Mouse (Mus musculus): Measurements from ENCODE around the gene Pitpnc1.

Gene Pitpnc1

DNA sequence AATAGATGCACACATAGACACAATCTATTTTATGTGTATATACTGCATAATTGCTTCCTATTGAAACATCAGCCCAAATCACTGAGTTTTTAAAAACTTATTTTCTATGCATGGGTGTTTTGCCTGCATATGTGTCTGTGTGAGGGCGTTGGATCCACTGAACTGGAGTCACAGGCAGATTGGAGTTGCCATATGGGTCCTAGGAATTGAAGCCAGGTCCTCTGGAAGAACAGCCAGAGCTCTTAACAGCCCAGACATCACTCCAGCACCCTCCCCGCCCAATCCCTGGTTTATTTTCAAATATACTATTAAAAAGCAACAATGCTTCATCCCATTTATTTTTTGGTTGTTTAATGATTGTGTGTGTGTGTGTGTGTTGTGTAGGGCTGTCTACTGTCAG, 139.1 kb downstream of the Pitpnc1 start:
- DNase-seq (ENCODE audit: low spot score in 2 of 2) = no peak

DNA sequence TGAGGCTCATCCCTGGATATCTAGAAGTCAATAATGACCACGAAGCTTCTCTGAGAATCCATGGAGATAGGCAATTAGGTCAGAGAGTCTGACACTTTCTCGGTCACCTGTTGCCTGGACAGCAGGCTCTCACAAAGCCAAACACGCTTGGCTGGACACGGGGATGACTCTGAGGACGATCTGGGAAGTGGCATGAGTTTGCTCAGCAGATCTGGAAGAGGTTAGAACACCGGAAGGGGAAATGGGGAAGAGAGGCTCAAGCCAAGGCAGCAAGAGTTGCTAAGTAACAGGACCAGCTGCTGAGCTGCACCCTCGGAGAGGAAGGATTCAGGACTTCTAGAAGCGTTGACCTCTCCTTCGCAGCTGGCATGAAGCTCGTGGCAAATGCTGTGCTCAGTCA, 143.2 kb downstream of the Pitpnc1 start:
- DNase-seq (ENCODE audit: low spot score in 2 of 2) = no peak

DNA sequence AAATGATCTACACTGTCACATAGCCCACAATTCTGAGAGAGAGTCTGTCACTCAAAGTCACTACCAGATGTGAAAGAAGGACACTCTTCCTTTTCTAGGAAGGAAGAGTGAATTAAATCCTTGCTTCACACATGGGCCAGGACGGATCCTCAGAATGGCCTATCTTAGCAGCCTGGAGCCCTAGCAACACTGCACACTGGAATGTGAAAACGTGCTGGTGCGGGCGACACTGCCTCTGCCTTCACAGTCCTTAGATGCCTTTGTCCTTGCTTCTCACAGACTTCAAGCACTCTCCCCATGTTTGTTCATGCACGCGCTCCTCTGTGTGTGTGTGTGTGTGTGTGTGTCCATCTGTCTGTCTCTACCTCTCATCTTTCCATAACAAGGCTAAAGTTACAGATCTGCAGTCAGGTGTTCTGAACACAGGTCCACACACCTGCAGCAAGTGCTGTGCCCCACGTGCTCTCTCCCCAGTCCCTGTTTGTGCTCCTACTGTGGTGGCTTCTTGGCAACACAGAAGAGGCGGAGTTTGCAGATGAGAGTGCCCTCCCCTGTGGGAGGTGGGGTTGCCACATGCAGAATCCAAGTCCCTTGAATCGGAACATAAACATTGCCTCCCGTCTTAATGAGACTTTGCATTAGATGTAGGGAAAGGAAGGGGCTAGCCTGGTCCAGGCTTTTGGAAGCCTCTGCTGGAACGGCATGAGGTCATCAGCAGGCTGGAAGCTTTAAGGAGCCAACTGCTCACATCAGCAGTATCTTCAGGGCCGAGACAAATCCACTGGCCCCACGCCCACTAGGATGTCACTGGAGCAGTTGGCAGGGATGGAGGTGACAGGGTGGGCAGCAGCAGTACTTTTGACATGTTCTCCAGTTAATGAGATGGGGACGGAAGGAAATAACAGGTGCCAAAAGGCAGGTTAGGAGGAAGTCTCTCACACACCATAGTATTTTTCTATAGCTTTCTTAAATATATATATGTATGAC, 144.5 kb downstream of the Pitpnc1 start:
- no peak for DNase-seq (ENCODE audit: low spot score in 2 of 2)

DNA sequence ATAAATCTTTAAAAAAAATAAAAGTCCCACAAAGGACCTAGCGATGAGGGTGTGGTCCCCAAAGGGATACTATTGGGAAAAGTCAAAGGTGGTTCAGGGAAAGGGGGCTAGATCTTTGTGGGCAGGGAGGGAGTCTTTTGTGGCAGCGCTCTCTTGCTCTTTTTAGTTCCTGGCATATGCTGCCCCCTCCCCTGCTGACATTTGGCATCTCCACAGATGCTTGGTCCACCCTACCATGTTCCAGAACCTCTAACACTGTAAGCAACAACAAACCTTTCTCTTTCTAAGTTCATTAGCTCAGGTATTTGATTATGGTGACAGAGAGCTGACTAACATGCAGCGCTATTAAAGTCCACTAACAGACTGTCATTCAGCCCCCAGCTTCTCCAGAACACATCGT, 145.3 kb downstream of the Pitpnc1 start:
- no peak for DNase-seq (ENCODE audit: low spot score in 2 of 2)

DNA sequence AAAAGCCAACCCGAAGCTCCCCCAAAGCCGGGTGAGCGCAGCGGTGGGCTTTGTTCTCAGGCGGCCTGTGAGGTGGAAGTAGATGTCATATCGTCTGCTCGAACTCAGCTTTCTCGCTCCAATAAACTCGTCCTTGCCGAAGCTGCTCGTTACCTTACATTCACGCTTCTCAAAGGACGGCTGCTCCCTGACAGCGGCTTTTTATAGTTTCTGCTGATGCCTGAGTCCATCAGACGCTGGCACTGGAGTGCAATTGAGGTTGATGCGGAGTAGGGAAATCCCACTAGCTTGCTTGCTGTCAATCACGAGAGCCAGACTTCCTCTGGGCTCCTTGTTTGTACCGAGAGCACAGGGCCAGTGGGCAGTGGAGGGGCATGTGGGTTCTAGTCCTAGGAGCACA, 147.3 kb downstream of the Pitpnc1 start:
- no peak for DNase-seq (ENCODE audit: low spot score in 2 of 2)

DNA sequence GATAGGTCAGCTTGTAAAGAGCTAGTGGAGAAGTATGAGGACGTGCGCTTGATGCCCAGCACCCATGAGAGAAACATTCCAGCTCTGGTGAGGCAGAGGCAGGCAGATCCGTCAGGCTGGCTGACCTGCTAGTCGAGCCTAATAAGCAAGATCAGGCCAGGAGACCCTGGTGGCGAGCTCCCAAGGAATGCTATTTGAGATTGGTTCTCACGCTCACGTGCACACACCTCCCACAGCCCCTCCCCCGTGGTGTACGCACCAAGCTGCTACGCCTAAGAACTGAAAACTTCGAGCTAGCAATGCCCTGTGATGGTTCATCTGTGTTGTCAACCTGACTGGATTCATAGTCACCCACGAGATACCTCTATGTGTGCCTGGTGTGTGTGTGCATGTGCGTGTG, 148.3 kb downstream of the Pitpnc1 start:
- no peak for DNase-seq (ENCODE audit: low spot score in 2 of 2)

DNA sequence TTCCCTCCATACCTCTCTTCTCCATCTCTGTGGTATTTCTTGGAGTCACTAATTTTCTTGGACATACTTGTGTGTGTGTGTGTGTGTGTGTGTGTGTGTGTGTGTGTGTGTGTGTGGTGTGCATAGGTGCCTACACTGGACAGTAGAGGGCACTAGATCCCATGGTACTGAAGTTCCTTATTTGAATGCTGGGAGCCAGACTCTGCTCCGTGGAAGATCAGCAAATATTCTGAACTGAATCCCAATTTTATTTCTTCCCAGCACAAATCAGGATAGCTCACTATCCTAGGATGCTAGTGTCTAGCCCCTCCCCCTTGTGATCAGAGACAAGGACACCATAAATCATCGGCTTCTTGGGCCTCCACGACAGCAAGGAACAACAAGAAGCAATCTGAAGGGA, 148.7 kb downstream of the Pitpnc1 start:
- DNase-seq (ENCODE audit: low spot score in 2 of 2) = no peak

DNA sequence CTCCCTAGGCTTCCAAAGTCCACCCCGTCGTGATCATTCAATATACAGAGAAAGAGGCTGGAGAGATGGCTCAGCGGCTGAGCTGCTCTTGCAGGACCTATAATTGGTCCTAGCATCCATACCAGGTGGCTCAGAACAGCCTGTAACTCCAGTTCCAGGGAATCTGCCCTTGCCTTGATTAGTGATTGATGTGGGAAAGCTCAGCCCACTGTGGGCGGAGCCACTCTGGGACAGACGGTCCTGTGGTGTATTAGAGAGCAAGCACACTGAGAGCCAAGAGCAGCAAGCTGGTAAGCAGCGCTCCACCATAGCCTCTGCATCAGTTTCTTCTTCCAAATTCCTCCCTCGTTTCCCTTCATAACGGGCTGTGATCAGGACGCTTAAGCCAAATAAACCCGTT, 150.6 kb downstream of the Pitpnc1 start:
- no peak for DNase-seq (ENCODE audit: low spot score in 2 of 2)

DNA sequence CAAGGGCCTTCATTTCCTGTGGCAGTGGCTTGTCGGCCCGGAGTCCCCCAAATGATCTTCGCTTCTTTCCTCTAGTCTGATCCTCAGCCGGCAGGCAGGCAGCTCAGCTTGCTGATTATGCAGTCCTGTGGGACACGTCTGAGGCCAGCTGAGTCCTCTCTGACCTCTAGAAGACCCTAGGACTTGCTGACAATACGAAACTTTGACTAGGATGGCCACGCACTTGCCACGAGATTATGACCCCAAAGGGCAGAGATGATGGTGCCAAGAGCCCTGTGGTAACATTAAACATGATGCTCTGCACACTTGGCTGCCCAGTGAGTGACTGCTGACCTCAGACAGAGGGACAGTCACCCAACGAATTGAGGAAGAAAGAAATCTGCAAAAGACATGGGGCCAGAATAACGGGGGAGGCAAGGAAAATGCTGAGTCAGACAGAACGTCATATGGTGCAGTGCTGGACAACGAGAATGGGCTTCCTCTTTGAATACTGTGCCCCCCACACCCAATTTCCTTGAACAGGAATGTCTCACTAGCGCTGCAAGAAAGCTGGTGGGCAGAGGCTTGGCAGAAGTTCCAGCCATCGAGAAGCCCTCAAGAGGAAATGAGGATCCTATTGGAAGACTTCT, 152.7 kb downstream of the Pitpnc1 start:
- no peak for DNase-seq (ENCODE audit: low spot score in 2 of 2)

DNA sequence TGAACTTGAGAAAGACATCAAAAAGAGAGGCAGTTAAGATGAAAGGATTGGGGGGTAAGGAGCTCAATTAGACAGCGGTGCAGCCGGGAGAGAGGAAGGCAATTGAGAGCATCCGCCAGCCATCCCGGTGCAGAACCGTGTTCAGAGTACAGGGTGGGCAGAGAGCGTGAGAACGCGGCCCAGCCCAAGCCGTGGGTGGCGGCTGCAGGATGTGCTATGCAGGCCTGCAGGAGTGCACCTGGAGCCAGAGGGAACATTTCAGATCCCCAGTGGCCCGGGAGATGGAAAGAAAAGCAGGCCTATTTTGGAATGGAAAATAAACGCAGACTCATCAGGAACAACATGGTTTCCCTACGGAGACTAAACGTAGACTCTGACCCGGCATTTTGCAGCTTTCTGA, 155.0 kb downstream of the Pitpnc1 start:
- DNase-seq (ENCODE audit: low spot score in 2 of 2) = no peak

DNA sequence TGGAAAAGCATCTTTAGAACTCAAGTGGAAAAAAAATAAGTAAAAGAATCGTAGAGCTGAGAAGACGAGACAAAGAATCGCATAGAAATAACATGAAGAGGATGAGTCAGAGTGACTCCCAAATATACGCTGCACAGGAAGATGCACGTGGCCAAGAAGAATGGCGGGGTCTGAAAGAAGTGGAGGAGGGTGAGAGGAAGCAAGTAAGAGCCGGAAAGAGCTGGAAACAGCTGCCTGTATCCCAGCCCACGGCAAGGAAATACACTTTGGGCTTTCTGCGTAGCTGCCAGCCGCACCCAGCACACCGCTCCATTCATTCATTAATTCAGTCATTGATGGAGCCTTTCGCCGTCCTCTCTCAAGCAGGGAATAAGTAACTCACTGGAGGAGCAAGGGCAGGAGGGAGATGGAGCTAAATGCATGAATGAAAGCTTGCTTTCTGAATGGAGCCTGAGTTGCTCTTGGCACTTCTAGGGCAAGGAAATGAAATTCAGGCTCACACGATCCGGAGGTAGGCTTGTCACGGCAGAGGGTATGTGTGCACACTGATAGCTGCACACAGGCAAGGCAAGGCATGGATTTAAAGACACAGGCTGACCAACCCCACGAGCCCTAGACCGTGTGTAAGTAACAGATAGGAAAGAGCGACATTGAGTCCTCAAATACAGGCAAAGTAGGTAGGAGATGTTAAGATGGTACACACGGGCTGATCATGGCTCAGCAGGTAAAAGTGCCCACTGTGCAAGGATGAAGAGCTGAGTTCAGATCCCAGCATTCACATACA, 160.0 kb downstream of the Pitpnc1 start:
- DNase-seq (ENCODE audit: low spot score in 2 of 2) = no peak

DNA sequence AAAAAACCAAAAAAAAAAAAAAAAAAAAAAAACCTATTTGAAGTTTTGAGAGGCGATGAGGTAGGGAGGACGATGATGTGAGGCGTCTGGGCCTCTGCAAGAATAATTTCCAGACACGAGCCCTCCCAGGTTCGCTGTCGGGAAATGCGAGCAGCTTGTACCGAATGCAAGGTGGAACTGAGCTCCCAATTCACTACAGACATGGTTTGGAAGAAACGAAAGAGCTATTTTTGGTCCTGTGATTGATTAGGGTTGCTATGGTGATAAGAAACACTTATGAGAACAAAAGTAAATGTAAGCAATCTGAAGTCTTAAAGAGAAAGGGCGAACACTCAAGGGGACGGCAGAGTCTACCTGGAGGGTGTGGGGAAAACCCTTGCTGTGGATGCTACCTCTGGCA, 164.3 kb downstream of the Pitpnc1 start:
- no peak for DNase-seq (ENCODE audit: low spot score in 2 of 2)

DNA sequence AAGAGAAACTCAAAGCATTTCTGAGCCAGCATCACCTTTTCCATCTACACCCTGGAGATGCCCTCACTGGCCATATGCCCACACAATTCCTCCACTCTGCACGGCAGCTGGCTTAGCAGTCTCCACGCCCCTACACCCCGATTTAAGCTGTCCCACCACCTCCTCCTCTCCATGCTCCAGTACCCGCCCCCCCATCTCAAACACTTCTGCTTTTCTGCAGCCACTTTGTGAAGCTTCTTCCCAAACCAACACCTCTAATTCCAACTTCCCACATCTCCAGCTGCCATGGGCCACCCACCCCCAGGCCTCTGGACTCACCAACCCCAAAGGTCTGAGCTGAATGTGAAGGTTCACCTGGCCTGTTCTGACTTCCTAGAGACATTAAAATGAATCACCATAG, 168.4 kb downstream of the Pitpnc1 start:
- no peak for DNase-seq (ENCODE audit: low spot score in 2 of 2)

DNA sequence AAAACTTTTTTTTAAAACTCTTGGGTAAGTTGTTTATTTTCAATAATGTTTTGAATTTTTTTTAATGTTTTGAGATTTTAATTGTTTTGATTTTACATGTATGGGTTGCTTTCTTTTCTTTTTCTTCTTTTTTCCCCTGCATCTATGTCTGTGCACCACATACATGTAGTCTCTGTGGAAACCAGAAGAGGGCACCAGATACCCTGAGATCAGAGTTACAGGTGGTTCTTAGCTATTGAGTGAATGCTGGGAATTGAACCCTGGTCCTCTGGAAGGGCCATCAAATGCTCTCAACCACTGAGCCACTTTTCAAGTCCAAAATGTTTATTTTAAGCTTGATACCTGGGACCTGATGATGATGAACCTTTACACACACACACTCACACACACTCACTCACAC, 170.3 kb downstream of the Pitpnc1 start:
- no peak for DNase-seq (ENCODE audit: low spot score in 2 of 2)

DNA sequence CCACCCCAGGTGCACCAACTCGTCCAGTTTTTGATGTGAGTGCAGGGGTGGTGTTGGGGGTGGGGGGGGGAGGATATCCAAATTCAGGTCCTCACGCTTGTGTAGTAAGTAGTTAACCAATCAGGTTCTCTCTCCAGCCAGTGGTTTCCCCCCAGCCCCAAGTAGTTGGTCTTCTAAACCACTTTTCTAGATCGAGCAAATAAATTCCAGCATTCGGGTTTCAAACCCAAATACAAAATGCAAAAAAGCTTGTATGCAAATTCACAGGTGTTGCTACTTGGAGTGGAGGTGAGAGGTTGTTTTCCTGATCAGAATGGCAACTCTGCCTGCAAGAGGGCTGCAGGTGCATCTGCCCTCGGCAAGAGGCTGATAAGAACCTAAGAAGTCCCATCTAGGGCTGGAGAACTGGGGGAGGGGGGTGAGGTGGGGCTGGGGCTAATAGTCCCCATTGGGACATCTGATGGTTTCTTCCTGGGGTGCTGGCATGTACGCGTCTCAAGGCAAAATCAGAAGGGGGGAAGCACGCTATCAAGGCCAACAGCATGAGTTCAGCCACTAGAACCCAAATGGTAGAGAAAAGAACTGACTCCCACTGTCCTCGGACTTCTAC, 170.9 kb downstream of the Pitpnc1 start:
- DNase-seq (ENCODE audit: low spot score in 2 of 2) = no peak

DNA sequence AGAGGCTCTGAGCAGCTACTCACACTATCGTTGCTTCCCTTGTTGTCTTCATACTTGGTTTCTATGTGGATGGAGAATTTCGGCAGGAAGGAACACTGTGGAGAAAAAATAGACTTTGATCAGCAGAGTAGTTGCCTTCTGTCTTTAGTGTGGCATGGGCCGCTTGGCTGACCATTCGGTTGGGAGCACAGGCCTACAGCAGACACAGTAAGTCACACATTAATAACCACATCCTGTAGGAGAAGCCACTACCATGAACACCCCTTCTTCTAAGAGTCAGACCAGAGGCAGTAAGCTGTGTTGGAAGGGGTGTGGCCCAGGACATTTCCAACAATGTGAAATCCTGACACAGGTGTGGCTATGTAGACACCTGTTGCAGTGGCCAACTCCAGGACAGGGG, 174.3 kb downstream of the Pitpnc1 start:
- DNase-seq (ENCODE audit: low spot score in 2 of 2) = no peak

DNA sequence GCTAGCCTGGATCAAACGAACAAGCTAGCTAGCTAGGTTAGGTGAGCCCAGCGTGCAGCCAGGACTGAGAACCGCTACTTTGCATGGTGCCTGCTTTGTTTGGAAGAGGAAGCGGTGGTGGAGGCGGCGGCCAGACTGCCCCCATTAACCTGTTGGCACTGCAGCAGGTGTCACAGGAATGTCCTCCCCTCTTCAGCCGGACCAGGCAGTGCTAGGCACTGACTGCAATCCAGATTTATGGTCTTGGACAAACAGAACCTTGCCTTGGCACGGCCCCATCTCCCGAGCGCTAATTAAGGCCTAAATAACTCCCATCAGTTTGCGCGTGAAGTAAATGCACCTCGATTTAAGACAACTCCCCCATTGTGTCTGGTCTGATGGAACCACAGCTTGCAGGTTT, 178.5 kb downstream of the Pitpnc1 start:
- DNase-seq (ENCODE audit: low spot score in 2 of 2) = no peak

DNA sequence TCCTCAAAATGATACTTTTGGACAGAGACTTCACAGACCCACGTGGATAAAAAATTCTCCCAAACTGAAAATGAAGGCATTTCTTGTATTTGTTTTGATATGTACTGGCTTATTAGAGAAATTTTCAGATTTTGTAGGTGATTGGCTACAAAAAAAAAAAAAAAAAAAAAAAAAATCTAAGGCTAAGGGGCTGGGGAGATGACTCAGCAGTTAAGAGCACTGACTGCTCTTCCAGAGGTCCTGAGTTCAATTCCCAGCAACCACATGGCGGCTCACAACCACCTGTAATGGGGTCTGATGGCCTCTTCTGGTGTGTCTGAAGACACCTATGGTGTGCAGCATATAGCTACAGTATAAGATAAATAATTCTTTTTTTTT, 182.3 kb downstream of the Pitpnc1 start:
- no peak for DNase-seq (ENCODE audit: low spot score in 2 of 2)

DNA sequence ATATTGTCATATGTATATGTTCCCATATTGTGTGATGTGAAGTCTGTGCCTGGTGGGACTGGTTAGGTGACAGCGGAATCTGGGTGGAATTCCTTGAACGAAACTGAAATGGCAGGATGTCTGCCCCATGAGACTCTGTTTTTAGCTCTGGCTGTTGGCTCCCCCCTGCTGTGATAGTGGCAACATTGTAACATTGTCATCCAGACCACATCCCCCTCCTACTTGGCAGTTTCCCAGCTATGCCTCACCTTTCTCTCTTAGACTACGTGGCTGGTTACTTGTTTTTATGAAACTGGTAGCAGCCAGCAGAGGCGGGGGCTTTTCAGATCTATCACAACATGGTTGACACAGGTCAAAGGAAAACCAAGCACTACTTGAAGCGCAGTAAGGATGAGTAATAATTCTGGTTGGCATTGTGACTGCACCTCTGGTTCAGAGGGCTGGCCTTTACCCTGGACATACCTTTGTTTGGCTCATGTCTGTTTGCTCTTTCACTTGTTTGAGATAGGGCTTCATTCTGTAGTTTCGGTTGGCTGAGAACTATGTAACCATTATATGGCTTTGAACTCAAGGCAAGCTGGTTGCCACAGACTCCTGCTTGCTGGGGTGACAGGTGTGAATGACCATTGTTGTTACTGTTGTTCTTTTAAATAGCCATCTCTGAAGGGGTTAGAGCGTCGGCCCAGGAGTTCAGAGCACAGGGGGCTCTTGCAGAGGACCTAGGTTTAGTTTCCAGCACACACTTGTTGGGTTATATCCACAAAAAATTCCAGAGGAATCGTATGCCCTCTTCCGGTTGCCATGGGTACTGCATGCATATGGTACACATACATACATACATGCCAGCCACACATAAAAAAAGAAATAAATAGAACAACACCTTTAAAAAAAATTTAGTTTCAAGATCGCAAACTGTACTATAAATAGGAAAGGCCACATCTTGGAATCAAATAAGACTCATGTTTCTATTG, 183.0 kb downstream of the Pitpnc1 start:
- no peak for DNase-seq (ENCODE audit: low spot score in 2 of 2)

DNA sequence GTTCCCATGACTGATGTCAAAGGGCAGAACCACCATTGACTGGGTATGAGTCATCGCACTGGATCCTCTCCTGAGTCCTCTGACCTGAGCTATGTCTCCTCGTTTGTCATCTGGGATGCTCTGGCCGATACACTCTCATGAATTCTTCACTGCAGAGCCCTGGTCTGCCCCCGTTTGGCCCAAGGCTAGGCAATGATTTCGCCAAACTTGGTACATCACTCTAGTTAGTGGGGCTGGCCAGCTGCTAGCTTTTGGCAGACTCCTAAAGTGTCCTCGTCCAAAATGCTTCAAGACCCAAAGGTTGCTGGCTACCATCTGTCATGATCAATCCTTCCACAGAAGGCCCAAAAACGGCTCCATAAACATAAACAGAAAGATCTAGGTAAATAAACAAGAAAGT, 184.8 kb downstream of the Pitpnc1 start:
- no peak for DNase-seq (ENCODE audit: low spot score in 2 of 2)

DNA sequence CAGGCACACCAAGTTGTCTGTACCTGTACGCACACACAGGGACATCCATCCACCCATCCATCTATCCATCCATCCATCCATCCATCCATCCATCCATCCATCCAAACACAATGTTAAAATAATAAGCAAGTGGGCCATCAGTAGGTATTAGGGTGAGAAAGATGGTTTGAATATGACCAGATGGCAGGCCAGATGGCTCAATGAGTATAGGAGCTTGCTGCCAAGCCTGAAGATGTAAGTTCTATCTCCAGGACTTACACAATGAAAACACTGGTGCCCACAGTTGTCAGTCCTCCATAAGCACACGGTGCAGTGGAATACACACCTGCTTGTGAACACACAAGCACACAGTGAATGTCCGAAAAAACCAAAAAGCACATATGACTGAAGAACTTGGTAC, 186.9 kb downstream of the Pitpnc1 start:
- DNase-seq (ENCODE audit: low spot score in 2 of 2) = no peak

Data from spleen, postnatal 14 days (tissue).